Mouse (Mus musculus) macrophage (primary cell): ENCODE data around the gene Stil. TPM values are rescaled to one million over a fixed set of nuclear protein-coding genes. Genes with fewer than 3 reads are reported as not detected.

Experiments
- H3K27ac ChIP-seq: fragments of 350-480 bp; formaldehyde crosslinking; 2 replicates; pipeline ENCODE4 v1.9.0; 2021
- H3K36me3 ChIP-seq: fragments of 350-480 bp; formaldehyde crosslinking; 2 replicates; pipeline ENCODE4 v1.9.0; 2021; ENCODE audit errors: inconsistent target
- H3K4me3 ChIP-seq: fragments of 350-480 bp; formaldehyde crosslinking; 2 replicates; pipeline ENCODE4 v1.9.0; 2021; ENCODE audit errors: inconsistent target
- H3K79me2 ChIP-seq: fragments of 350-480 bp; formaldehyde crosslinking; 2 replicates; pipeline ENCODE4 v1.9.0; 2021; ENCODE audit errors: inconsistent target
- WGBS: methylation state at CpG from one replicate; pipeline ENCODE4 v1.1.7; 2026; ENCODE audit warnings: inconsistent platforms; ENCODE audit not compliant: missing documents; 5-methylcytosine and 5-hydroxymethylcytosine counted together
- polyA plus RNA-seq: library from polyadenylated mRNA; stranded (reverse); fragments of 250-400 nt; gene quantifications from 3 replicates; pipeline ENCODE4 v1.2.4, GENCODE M21; 2018; ENCODE audit warnings: inconsistent platforms

Gene Stil
- polyA plus RNA-seq, 1 experiment from 2014 or later = 1.1 TPM

DNA sequence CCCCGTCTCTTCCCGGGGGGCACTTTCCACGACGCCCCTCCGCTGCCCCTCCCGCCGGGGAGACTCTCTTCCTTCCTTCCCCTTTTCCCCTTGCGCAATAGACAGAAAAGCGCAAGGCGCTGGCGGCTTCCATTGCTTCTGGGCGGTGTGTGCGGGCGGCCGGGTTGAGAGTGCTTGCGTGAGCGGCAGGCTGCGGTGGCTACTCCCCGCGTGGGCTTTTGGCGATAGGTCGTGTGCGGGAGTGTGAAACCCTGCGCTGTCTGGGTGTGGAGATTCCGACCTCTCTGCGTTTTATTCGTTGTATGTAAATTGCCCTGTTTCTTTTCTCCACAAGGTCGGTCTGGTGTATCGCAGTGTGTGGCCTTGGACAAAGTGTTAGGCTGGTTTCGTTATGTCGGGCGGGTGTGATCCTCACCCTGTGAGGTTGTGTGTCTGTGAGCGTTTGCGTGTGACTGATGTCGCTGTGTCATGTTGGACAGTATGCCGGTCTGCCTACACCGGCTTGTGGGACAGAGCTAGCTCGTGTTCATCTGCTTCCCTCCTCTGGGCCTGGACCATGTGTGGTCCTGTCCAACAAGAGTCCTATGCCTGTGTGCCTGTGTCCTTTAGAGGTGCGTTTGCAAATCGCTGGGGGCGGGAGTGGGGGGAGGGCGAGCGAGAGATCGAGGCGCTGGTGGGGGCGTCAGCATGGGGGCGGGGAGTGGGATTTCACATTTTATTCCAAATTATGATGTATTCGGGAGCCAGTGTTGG lies 57.1 kb downstream of the Stil start:
- Histone ChIP-seq H3K36me3 (no peaks in the 10 kb centered on the region), H3K79me2 (peaks cover 33% of the 10 kb centered on the region; the same call in 1 of the 2 replicates), H3K27ac (peak overlapping the region; percentile 81), H3K4me3 (peak overlapping the region; percentile 70)
- under 1% methylated on average over 48 of the region's 48 CpGs for WGBS

DNA sequence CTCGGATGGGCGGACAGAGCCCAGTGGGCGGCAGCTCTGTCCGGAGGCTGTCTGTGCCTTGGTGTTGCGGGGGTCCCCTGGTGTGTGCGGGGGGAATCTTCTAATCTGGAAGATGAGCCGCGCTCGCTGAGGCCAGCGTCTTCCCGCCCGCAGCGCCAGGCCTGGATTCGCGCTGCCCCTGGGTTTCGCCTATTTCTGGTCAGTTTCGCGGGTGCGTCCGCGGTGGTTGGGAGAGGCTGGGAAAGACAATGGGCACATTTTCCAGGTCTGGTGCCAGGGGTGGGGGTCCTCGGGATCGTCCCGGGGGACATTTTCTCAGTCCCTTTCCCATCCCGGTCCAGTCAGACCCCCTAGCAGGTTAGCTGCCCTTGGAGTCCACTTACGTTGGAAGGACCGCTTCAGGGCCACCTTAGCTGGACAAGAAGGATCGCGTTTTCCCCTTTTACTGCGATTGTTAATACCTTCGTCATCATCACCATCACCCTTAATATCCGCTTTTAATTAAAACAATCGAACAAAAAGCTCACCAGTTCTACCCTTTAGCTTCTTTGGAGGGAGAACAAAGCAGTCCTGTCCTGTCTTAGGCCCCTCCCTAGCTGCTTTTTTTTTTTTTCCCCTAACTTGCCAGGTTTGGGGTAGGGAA lies 57.8 kb downstream of the Stil start:
- Histone ChIP-seq H3K36me3 (no peaks in the 10 kb centered on the region), H3K79me2 (peaks cover 33% of the 10 kb centered on the region; the same call in 1 of the 2 replicates), H3K4me3 (peak overlapping the region; percentile 70), H3K27ac (peak overlapping the region; percentile 81)
- WGBS = under 1% methylated on average over 33 of the region's 33 CpGs

DNA sequence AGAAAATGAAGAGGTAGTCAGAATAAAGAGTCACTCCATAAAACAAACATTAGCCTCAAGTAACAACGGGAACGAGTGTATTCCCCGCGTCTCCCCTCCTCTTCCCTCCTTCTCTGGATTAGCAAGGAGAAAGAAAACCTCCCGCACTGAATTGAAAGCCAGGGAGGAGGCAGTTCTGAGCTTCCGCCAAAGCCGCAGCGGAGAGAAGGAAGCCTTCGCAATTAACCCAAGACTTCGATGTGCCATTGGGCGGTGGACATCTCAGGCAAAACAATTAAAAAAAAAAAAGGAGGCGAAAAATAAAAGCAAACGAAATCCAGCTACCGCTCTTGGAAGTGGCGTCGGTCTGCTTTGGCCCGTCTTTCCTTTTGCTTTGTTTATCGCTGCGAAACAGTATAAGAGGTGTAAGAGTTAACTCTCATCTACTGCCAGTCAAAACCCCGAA lies 58.4 kb downstream of the Stil start:
- 5% methylated on average over 20 of the region's 20 CpGs for WGBS
- H3K4me3 ChIP-seq = peak overlapping the region; percentile 70
- H3K79me2 ChIP-seq = peaks cover 33% of the 10 kb centered on the region; the same call in 1 of the 2 replicates
- H3K27ac ChIP-seq = peak overlapping the region; percentile 81
- H3K36me3 ChIP-seq = no peaks in the 10 kb centered on the region

- peak overlapping the region; percentile 70 for H3K4me3 ChIP-seq
- 29% methylated on average over 23 of the region's 23 CpGs for WGBS
- no peaks in the 10 kb centered on the region for H3K36me3 ChIP-seq
- peaks cover 33% of the 10 kb centered on the region; the same call in 1 of the 2 replicates for H3K79me2 ChIP-seq
- H3K27ac ChIP-seq = peak overlapping the region; percentile 81; the same call in 1 of the 2 replicates
Observed at GRCm38 (mm10) chr4:115058871-115059590, 59.1 kb downstream of the Stil start.

DNA sequence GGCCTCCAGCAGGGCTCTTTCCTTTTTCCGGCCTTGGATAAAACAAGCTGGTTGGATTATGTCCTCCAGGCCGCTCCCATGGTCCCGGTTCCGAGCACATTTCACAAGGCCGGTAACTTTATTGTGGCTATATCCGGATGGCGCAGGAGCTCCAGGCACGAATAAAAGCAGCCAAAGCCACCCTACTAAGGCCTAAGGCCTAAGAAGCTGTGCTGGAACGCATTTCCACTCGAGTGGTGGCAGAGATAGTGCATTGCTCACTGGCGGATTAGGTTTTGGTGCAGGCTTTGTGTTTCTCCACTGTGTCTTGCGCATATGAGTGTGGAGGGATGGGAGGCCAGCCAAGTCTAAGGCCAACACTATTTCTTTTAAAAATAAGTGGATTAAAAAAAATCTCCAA lies 59.9 kb downstream of the Stil start:
- WGBS = 57% methylated on average over 12 of the region's 12 CpGs
- Histone ChIP-seq H3K36me3 (no peaks in the 10 kb centered on the region), H3K4me3 (no peak overlapping the region), H3K79me2 (peaks cover 33% of the 10 kb centered on the region; the same call in 1 of the 2 replicates), H3K27ac (no peak overlapping the region)

GRCm38 (mm10) chr4:115060753-115061152 lies 60.8 kb downstream of the Stil start:
- Histone ChIP-seq H3K27ac (no peak overlapping the region), H3K4me3 (no peak overlapping the region), H3K36me3 (no peaks in the 10 kb centered on the region), H3K79me2 (peaks cover 33% of the 10 kb centered on the region; the same call in 1 of the 2 replicates)
- WGBS = 59% methylated on average over 3 of the region's 3 CpGs

DNA sequence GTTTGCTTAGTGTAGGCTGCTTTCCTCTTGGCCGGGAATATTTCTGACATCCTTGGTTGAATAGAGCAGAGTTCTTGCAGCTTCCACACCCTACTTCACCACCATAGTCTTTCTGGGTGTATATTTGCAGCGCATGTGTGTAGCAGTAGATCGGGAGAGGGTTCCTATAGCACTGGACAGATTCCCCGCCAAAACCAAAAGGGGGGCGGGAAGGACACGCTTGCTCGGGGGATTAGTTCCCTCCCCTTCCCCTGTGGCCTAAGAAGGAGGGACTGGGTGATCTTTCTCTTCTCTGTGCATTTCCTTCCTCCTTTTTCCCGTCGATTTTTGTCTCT lies 62.5 kb downstream of the Stil start:
- WGBS = 0% methylated on average over 7 of the region's 9 CpGs
- Histone ChIP-seq H3K4me3 (peak overlapping the region; percentile 31), H3K79me2 (peaks cover 28% of the 10 kb centered on the region; the same call in 1 of the 2 replicates), H3K36me3 (no peaks in the 10 kb centered on the region), H3K27ac (0 out of 2 replicates have a peak overlapping the region, but pooled peaks have one; percentile 21)

GRCm38 (mm10) chr4:115062875-115063517 lies 63.0 kb downstream of the Stil start:
- 1% methylated on average over 48 of the region's 58 CpGs for WGBS
- Histone ChIP-seq H3K79me2 (peaks cover 23% of the 10 kb centered on the region; the same call in 1 of the 2 replicates), H3K36me3 (no peaks in the 10 kb centered on the region), H3K4me3 (peak overlapping the region; percentile 31), H3K27ac (0 out of 2 replicates have a peak overlapping the region, but pooled peaks have one; percentile 21)

GRCm38 (mm10) chr4:115063518-115064239 lies 63.7 kb downstream of the Stil start:
- no peak overlapping the region for H3K27ac ChIP-seq
- 23% methylated on average over 30 of the region's 31 CpGs for WGBS
- peaks cover 16% of the 10 kb centered on the region; the same call in 1 of the 2 replicates for H3K79me2 ChIP-seq
- H3K36me3 ChIP-seq = no peaks in the 10 kb centered on the region
- H3K4me3 ChIP-seq = no peak overlapping the region; the same call in 1 of the 2 replicates

DNA sequence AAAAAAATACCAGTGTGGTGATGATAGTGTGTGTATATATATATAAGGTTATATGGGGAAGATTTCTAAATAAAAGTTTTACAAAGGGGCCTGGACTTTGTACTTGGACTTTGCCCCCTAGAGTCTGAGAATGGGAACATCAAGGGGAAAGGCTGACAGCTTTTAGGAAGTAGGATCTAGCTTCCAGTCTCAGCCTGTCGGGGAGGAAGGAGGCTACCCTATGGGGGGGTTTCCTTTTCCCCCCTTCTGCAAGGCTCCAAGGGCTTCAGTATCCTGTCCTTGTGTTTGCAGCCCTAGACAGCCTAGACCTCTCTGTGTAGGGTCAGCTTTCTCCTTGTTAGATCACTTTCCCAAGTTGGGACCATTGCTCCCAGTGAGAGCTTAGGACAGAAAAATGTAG lies 71.7 kb downstream of the Stil start:
- H3K36me3 ChIP-seq = 0 out of 2 replicates have a peak, but pooled peaks cover 3% of the 10 kb centered on the region
- 15% methylated on average over 1 of the region's 1 CpGs for WGBS
- H3K4me3 ChIP-seq = no peak overlapping the region
- no peak overlapping the region for H3K27ac ChIP-seq
- H3K79me2 ChIP-seq = no peaks in the 10 kb centered on the region

- Histone ChIP-seq H3K4me3 (no peak overlapping the region), H3K27ac (peak overlapping the region; percentile 47), H3K79me2 (no peaks in the 10 kb centered on the region), H3K36me3 (no peaks in the 10 kb centered on the region)
- 100% methylated on average over 1 of the region's 1 CpGs for WGBS
Observed at GRCm38 (mm10) chr4:115074789-115075188, 74.8 kb downstream of the Stil start.

GRCm38 (mm10) chr4:115075204-115075915 lies 75.4 kb downstream of the Stil start:
- no peaks in the 10 kb centered on the region for H3K36me3 ChIP-seq
- H3K79me2 ChIP-seq = no peaks in the 10 kb centered on the region
- WGBS = 34% methylated on average over 3 of the region's 3 CpGs
- peak overlapping the region; percentile 47 for H3K27ac ChIP-seq
- no peak overlapping the region for H3K4me3 ChIP-seq
